Mouse (Mus musculus) mouse embryonic stem cell (cell line): ENCODE results near the gene Dnajc7.
"Not testable (repeated sequence)": the region's sequence is repeated elsewhere in the genome, so short reads cannot be mapped to it uniquely, and the experiment has no call there.

Experiments used
- in situ Hi-C, 2 experiments: fragments of 300-500 bp; cut with MboI; formaldehyde crosslinking; loops; 1 replicate in 1 of 2; 3 replicates in 1 of 2; pipeline ENCODE4 v1.14.3; 2019 to 2020; ENCODE audit warnings: low sequenced_read_pairs in 2 of 2, low pct_unique_long_range_greater_than_20kb in 1 of 2, mixed read lengths in 1 of 2; ENCODE audit not compliant: unreplicated experiment in 1 of 2

The Dnajc7 gene

GRCm38 (mm10) chr11:100567229-100567628 is 52.7 kb downstream of the Dnajc7 start:
- in situ Hi-C loops = no loop called here

DNA sequence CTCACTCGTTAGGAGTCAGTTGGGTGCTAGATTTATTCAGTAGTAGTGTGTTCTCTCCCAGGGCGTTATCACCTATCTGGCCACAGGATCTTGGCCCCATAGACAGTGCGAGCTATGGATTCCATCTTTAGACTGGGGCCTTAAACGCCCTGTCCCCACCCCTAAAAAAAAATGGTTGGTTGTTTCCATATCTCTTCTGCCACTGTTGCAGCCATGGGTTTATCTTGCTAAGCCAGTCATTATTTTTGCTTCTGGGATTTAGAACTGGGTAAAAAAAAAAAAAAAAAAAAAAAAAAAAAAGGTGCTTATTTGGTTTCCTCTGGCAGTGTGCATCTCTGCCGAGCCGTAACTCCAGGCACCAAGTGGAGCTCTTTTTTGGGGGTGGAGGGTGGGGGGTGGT is 55.3 kb downstream of the Dnajc7 start:
- in situ Hi-C loops = no loop called here

- in situ Hi-C loops = no loop called here
These were observed 55.7 kb downstream of the Dnajc7 start for GRCm38 (mm10) chr11:100564297-100564696.

- in situ Hi-C loops = no loop called here
These were observed 58.2 kb downstream of the Dnajc7 start for GRCm38 (mm10) chr11:100561748-100562147.

GRCm38 (mm10) chr11:100559476-100559875 is 60.5 kb downstream of the Dnajc7 start:
- in situ Hi-C loops = no loop called here

GRCm38 (mm10) chr11:100557563-100557962 is 62.4 kb downstream of the Dnajc7 start:
- in situ Hi-C loops = no loop called here

DNA sequence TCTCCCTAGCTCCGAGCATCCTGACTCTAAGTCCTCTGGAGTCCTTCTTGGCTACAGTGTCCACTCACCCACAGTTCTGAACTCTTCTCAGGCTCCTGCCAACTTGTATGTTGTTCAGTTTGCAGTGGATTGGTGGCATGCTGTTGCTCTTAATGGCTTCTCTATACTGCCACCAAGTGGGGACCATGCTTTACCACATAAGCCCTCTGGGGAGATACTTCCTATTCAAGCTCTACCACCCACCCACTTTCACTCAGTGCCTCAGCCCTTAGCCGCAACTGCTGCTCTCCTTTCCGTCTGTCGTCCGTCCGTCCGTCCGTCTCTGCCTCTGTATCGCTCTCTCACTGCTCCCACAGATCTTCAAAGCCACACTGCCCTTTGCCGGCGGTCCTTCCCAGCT is 64.4 kb downstream of the Dnajc7 start:
- in situ Hi-C loops = no loop called here

GRCm38 (mm10) chr11:100552842-100553241 is 67.1 kb downstream of the Dnajc7 start:
- in situ Hi-C loops = no loop called here

- in situ Hi-C loops = no loop called here
These were observed 69.9 kb downstream of the Dnajc7 start for GRCm38 (mm10) chr11:100550101-100550500.

DNA sequence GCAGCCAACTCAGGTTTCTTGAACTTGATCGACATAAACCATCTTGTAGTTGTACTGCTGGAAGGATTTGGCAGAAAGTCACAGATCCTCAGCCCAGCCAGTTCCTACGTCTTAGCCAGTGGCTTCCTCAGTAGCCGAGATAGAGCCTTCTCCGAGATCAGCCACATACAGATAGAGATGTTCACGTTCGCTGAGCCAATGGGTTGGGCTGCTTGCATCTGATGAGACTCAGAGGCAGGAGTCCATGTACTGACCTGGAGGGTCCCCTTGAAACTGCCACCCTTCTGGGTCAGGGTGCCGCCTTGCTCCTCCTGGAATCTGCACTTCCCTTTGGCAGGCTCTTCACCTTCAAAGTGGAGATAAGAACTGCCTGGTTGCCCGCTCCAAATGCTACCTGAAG is 70.5 kb downstream of the Dnajc7 start:
- in situ Hi-C loops = no loop called here

- in situ Hi-C loops = no loop called here
These were observed 71.8 kb downstream of the Dnajc7 start for GRCm38 (mm10) chr11:100548141-100548540.

GRCm38 (mm10) chr11:100546955-100547354 is 73.0 kb downstream of the Dnajc7 start:
- in situ Hi-C loops = no loop called here

DNA sequence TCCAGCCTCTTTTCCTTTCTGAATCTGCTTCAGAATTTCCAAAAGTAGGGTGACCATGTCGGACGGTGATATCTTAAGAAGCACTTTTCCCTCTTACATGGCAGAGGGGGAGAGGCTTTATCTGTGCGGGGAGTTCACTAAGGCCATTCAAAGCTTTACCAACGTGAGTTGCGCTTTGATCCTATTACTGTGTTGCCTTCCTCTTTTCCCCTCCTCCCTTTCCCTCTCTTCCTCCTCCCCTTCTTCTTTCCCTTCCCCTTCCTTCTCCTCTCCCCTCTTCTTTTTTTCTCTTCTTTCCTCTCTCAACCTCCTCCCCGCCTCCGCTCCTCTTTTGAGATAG is 74.3 kb downstream of the Dnajc7 start:
- in situ Hi-C loops = no loop called here

DNA sequence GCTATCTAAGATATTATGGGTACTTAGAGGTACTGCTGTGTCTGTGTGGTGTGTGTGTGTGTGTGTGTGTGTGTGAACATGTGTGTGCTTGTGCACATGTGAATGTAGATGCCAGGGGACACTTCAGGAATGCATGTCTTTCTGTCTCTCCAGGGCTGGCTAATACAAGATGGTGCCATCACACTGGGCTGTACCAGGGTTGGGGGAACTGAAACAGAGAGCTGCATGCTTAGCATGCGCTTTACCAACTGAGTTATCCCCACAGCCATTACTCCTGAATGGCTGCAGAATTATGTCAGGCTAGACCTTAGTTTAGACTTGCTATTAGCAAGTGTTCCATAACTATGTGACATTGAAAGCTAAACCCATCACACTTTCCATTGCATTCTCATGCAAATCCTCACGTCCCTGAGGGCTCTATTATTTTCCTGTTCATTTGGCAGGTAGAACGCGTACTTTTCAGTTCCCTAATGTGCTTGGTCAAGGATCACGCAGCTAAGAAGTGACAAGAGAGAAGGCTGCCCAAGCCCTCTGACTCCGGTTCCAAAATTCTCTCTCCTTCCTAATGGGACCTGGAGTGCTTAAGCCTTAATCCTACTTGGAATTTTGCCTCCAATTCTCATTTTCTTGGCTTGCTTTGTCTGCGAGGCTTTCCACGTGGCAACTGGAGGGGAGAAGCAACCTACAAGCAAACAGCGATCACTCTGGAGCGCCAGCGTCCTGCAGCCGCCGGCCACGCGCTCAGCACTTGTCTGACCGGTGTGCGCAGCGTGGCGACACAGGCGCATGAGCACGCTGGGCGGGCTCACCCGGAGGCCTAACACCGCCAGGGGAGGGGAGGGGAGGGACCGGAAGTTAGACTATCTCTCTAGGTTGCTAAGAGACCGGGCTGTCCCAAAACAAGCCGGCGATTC is 74.9 kb downstream of the Dnajc7 start, which contains the start of gene Ttc25:
Gene Ttc25 (plus strand): TSS at position 776 of the 914 bp plus-strand sequence.
- in situ Hi-C loops = no loop called here

- in situ Hi-C loops = no loop called here
These were observed 78.4 kb downstream of the Dnajc7 start for GRCm38 (mm10) chr11:100541577-100541976.

- in situ Hi-C loops = no loop called here
These were observed 79.0 kb downstream of the Dnajc7 start for GRCm38 (mm10) chr11:100540966-100541365.

- in situ Hi-C loops = no loop called here
These were observed 83.5 kb downstream of the Dnajc7 start for GRCm38 (mm10) chr11:100536466-100536865.

DNA sequence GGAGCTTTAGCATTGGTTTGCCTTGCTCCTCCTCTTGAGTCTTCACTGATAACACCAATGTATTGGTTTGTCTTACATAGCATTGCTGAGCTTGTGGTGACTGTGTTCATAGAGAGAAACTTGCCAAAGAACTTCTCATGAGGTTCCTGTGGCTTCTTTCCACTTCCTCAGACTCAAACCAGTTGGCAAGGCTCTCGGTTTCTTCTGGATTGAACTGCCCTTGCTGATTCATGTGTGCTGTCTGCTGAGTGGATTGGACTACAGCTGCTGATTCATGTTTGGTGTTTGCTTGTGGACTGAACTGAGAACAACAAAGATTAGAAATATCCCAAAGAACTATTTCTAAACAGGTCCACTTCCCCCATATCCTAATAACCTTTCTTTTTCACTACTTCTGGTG is 84.0 kb downstream of the Dnajc7 start:
- in situ Hi-C loops = no loop called here

- in situ Hi-C loops = not testable (repeated sequence)
These were observed 85.1 kb downstream of the Dnajc7 start for GRCm38 (mm10) chr11:100534821-100535220.

GRCm38 (mm10) chr11:100534411-100534810 is 85.6 kb downstream of the Dnajc7 start:
- in situ Hi-C loops = not testable (repeated sequence)
